Mouse (Mus musculus) brain, embryonic 14.5 days (tissue): ENCODE results near the gene Bag1.

Source experiments
- CTCF ChIP-seq: fragments of 200-500 bp; IDR thresholded peaks from 2 replicates; pipeline ENCODE4 v1.5.1; 2012; ENCODE audit warnings: inconsistent platforms, mild to moderate bottlenecking, moderate library complexity, borderline replicate concordance; ENCODE audit not compliant: insufficient read depth, insufficient read length; ENCODE audit errors: extremely low read depth
- POLR2A ChIP-seq: fragments of 200-500 bp; IDR thresholded peaks from 2 replicates; pipeline ENCODE4 v1.6.1; 2012; ENCODE audit warnings: mild to moderate bottlenecking, inconsistent platforms, borderline replicate concordance; ENCODE audit not compliant: poor library complexity, insufficient read depth, insufficient read length, severe bottlenecking; ENCODE audit errors: extremely low read depth

DNA sequence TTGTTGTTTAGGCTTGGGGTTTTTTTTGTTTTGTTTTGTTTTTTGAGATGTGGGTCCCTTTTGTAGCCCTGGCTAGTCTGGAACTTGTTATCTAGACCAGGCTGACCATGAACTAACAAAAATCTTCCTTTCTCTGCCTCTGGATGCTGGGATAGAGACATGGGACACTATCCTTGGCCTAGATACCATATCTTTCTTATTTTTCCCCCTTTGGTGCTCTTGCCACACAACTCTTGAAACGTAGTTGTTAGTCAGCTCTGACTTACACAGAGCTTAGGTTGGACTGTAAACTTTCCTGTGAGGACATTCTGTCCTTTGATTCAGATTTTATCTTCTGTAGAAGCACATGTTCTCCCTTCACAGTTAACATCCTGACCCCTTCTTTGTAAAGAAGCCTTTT is 31.3 kb upstream of the Bag1 start:
- TF ChIP-seq CTCF (no peak), POLR2A (no peak)
